Mouse (Mus musculus) colon, adult 2 months (tissue): ENCODE measurements around the gene Tm7sf2. TPM values are rescaled to one million over a fixed set of nuclear protein-coding genes. Genes with fewer than 3 reads are reported as not detected.

Source experiments
- polyA plus RNA-seq: library from polyadenylated mRNA; depleted of rRNA; stranded (reverse); fragments of >200 nt; gene quantifications from 2 replicates; pipeline ENCODE4 v1.2.3, GENCODE M21; 2012; rRNA removed

Tm7sf2 gene
- 68.6 and 88.1 TPM in 2 replicates for polyA plus RNA-seq

GRCm38 (mm10) chr19:6067724-6068415 lies at the start of gene Tm7sf2:
Gene Tm7sf2 (minus strand): TSS chr19:6068373.

GRCm38 (mm10) chr19:6105586-6105985 lies 37.4 kb upstream of the Tm7sf2 start, which contains the start of gene Naaladl1:
Gene Naaladl1 (plus strand): TSS chr19:6105782.

GRCm38 (mm10) chr19:6094119-6094518 lies 25.9 kb upstream of the Tm7sf2 start, which contains the start of gene AC131692.1:
Gene AC131692.1 (plus strand): TSS chr19:6094419.

GRCm38 (mm10) chr19:6084478-6085248 lies 16.5 kb upstream of the Tm7sf2 start, which contains the start of the genes Zfpl1 and Cdca5:
Gene Zfpl1 (minus strand): TSS chr19:6084956.
Gene Cdca5 (plus strand): TSS chr19:6084983.

GRCm38 (mm10) chr19:6082156-6082555 lies 14.0 kb upstream of the Tm7sf2 start, which contains the start of gene Gm28374:
Gene Gm28374 (minus strand): TSS chr19:6082256.

GRCm38 (mm10) chr19:6079983-6080480 lies 11.9 kb upstream of the Tm7sf2 start, which contains the start of gene Tmem262:
Gene Tmem262 (plus strand): TSS chr19:6080033.

GRCm38 (mm10) chr19:6076564-6077393 lies 8.6 kb upstream of the Tm7sf2 start, which contains the start of gene Vps51:
Gene Vps51 (minus strand): TSS chr19:6077231.

GRCm38 (mm10) chr19:6061021-6061533 lies 7.1 kb downstream of the Tm7sf2 start, which contains the start of gene Znhit2:
Gene Znhit2 (plus strand): TSS chr19:6061192.

GRCm38 (mm10) chr19:6057313-6058096 lies 10.7 kb downstream of the Tm7sf2 start, which contains the start of the genes Mrpl49 and Fau:
Gene Mrpl49 (minus strand): TSS chr19:6057785.
Gene Fau (plus strand): TSS chr19:6057844.

GRCm38 (mm10) chr19:6046294-6047153 lies 21.6 kb downstream of the Tm7sf2 start, which contains the start of gene Syvn1:
Gene Syvn1 (plus strand): TSS chr19:6046576.

GRCm38 (mm10) chr19:6015511-6016315 lies 52.5 kb downstream of the Tm7sf2 start, which contains the start of gene Capn1:
Gene Capn1 (minus strand): TSS chr19:6015897.

Other genes starting within 250 kb of the Tm7sf2 start
- gene Frmd8, start 193.1 kb downstream of the Tm7sf2 start, polyA plus RNA-seq: 29.7 and 32.5 TPM in 2 replicates
- 7.3 and 9.9 TPM in 2 replicates for gene Slc25a45, start 190.6 kb downstream of the Tm7sf2 start, polyA plus RNA-seq
- gene Tigd3, start 174.2 kb downstream of the Tm7sf2 start, polyA plus RNA-seq: 0.57 and 0.62 TPM in 2 replicates
- 53.4 and 61.3 TPM in 2 replicates for gene Dpf2, start 155.4 kb downstream of the Tm7sf2 start, polyA plus RNA-seq
- 7.0 and 7.3 TPM in 2 replicates for gene Cdc42ep2, start 143.6 kb downstream of the Tm7sf2 start, polyA plus RNA-seq
- gene Pola2, start 104.2 kb downstream of the Tm7sf2 start, polyA plus RNA-seq: 22.8 and 27.7 TPM in 2 replicates
- 0.06 TPM in 1 of 2 replicates, not detected in the other for gene Slc22a20, start 82.2 kb downstream of the Tm7sf2 start, polyA plus RNA-seq
- gene Capn1, start 52.5 kb downstream of the Tm7sf2 start, polyA plus RNA-seq: 69.9 and 86.7 TPM in 2 replicates
- 56.5 and 68.0 TPM in 2 replicates for gene Syvn1, start 21.8 kb downstream of the Tm7sf2 start, polyA plus RNA-seq
- 11.1 and 13.7 TPM in 2 replicates for gene Mrpl49, start 10.6 kb downstream of the Tm7sf2 start, polyA plus RNA-seq
- 2,245 and 2,287 TPM in 2 replicates for gene Fau, start 10.5 kb downstream of the Tm7sf2 start, polyA plus RNA-seq
- gene Znhit2, start 7.2 kb downstream of the Tm7sf2 start, polyA plus RNA-seq: 81.0 and 86.7 TPM in 2 replicates
- 86.3 and 87.2 TPM in 2 replicates for gene Vps51, start 8.9 kb upstream of the Tm7sf2 start, polyA plus RNA-seq
- gene Tmem262, start 11.7 kb upstream of the Tm7sf2 start, polyA plus RNA-seq: 1.3 TPM in 1 of 2 replicates, not detected in the other
- gene Gm28374, start 13.9 kb upstream of the Tm7sf2 start, polyA plus RNA-seq: 0.34 and 0.72 TPM in 2 replicates
- gene Zfpl1, start 16.6 kb upstream of the Tm7sf2 start, polyA plus RNA-seq: 96.4 and 116 TPM in 2 replicates
- gene Cdca5, start 16.6 kb upstream of the Tm7sf2 start, polyA plus RNA-seq: 3.2 and 4.1 TPM in 2 replicates
- gene AC131692.1, start 26.0 kb upstream of the Tm7sf2 start, polyA plus RNA-seq: not detected in 2 replicates
- 17.8 and 47.8 TPM in 2 replicates for gene Naaladl1, start 37.4 kb upstream of the Tm7sf2 start, polyA plus RNA-seq
- gene Sac3d1, start 50.3 kb upstream of the Tm7sf2 start, polyA plus RNA-seq: 60.1 and 60.7 TPM in 2 replicates
- gene Snx15, start 59.9 kb upstream of the Tm7sf2 start, polyA plus RNA-seq: 59.0 and 65.6 TPM in 2 replicates
- gene Batf2, start 72.6 kb upstream of the Tm7sf2 start, polyA plus RNA-seq: 60.8 and 73.8 TPM in 2 replicates
- gene Arl2, start 73.2 kb upstream of the Tm7sf2 start, polyA plus RNA-seq: 95.4 and 114 TPM in 2 replicates
- gene Majin, start 116.0 kb upstream of the Tm7sf2 start, polyA plus RNA-seq: 0.12 and 0.91 TPM in 2 replicates
- gene Gpha2, start 158.0 kb upstream of the Tm7sf2 start, polyA plus RNA-seq: 0.45 and 0.97 TPM in 2 replicates
- 84.5 and 109 TPM in 2 replicates for gene Ppp2r5b, start 167.5 kb upstream of the Tm7sf2 start, polyA plus RNA-seq
- gene Atg2a, start 173.3 kb upstream of the Tm7sf2 start, polyA plus RNA-seq: 61.7 and 63.2 TPM in 2 replicates
- 286 and 304 TPM in 2 replicates for gene Ehd1, start 208.4 kb upstream of the Tm7sf2 start, polyA plus RNA-seq
- 69.5 and 74.2 TPM in 2 replicates for gene Cdc42bpg, start 238.1 kb upstream of the Tm7sf2 start, polyA plus RNA-seq